Mouse (Mus musculus) heart, postnatal 4 days (tissue): ENCODE data around the gene Cd274. TPM values are rescaled to one million over a fixed set of nuclear protein-coding genes. Genes with fewer than 3 reads are reported as not detected.

Source experiments
- DNase-seq: peaks from one replicate; pipeline ENCODE4 v3.0.0; 2021
- total RNA-seq, 2 experiments: library from RNA; stranded (reverse); gene quantifications; 2 replicates each; pipeline ENCODE4 v1.2.3; 2021

Gene Cd274
- total RNA-seq, 2 experiments from 2014 or later: 0.60 to 0.65 TPM

DNA sequence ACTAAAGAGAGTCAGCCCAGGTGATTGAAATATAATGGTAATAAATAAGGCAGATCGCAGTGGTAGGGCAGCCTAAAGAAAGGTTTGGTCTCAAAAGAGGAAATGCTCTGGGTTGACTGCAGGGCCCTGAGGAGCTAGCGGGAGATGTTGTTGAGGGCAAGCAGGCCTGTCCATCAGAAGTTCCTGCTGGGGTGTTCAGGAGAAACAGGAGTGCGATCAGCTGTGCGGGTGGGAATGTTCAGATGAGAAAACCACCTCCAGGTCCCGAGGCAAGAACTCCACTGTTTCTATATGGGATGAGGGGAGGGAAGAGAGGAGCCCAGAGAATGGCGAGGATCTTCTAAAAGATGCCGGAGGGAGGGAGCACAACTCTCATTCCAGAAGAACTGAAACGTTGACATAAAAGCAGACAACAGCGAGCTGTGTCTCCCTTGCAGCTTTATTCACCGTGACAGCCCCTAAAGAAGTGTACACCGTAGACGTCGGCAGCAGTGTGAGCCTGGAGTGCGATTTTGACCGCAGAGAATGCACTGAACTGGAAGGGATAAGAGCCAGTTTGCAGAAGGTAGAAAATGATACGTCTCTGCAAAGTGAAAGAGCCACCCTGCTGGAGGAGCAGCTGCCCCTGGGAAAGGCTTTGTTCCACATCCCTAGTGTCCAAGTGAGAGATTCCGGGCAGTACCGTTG, 69.7 kb downstream of the Cd274 start:
- no peak for DNase-seq

Other genes with a start within 250 kb of the Cd274 start
- 10 to 100 TPM; 17.8 to 18.0 TPM for gene Jak2, start 115.6 kb upstream of the Cd274 start, total RNA-seq
- gene Insl6, start 42.1 kb upstream of the Cd274 start, total RNA-seq: under 1 TPM; 0.41 to 0.81 TPM
- under 1 TPM in 1 of 2 experiments, not detected in 1; 0.50 TPM for gene Rln1, start 32.8 kb upstream of the Cd274 start, total RNA-seq
- gene Plgrkt, start 65 bp upstream of the Cd274 start, total RNA-seq: 10 to 100 TPM; 29.8 to 30.6 TPM
- gene Pdcd1lg2, start 43.5 kb downstream of the Cd274 start, total RNA-seq: not detected
- 10 to 100 TPM; 25.5 to 28.0 TPM for gene Ric1, start 154.8 kb downstream of the Cd274 start, total RNA-seq